In genomic region chr9:75549010-75549409, GRCm38 (mm10) we compare ENCODE assay signal across 13 mouse cellular contexts. TPM values are rescaled to one million over a fixed set of nuclear protein-coding genes. Genes with fewer than 3 reads are reported as not detected.
A peak's percentile ranks its signal among the peaks of the same experiment; 100 is the strongest.
DNase-seq lines count a peak whose midpoint lies in the region; ATAC-seq and TF ChIP-seq lines count a peak whose summit lies in the region.
"Had no signal": no experiment of that assay in that cellular context is flagged by ENCODE, and none has a peak within 500 bp of the region (broad histone marks: within the 10 kb centered on the region; RNA-seq: fewer than 3 reads in every experiment).

No protein-coding gene starts in this region.

- no peak overlapping the region for H3K4me3 ChIP-seq in heart, adult 2 months
- no peak overlapping the region for H3K4me3 ChIP-seq in midbrain, embryonic 15.5 days
- H3K4me3 ChIP-seq: intestine, embryonic 15.5 days had no signal

- H3K9ac ChIP-seq in heart, adult 2 months (ENCODE audit: low read depth, low read length) = no peak overlapping the region
- H3K9ac ChIP-seq in midbrain, embryonic 15.5 days = no peak overlapping the region
- H3K9ac ChIP-seq: intestine, embryonic 15.5 days; liver, embryonic 14.5 days had no signal

- WGBS in heart, adult 2 months = 39% methylated on average over 8 of the region's 8 CpGs
- 72% methylated on average over 8 of the region's 8 CpGs for WGBS in midbrain, embryonic 15.5 days

- peak overlapping the region; percentile 86 for H3K27ac ChIP-seq in heart, adult 2 months
- H3K27ac ChIP-seq in midbrain, embryonic 15.5 days = no peak overlapping the region
- H3K27ac ChIP-seq: intestine, embryonic 15.5 days; liver, embryonic 14.5 days had no signal

- no peaks in the 10 kb centered on the region for H3K9me3 ChIP-seq in midbrain, embryonic 15.5 days
- H3K9me3 ChIP-seq: intestine, embryonic 15.5 days had no signal

- no peak for TF ChIP-seq CTCF in heart, adult 2 months (IDR thresholded peaks at IDR 0.05)

- H3K79me2 ChIP-seq in heart, adult 2 months (replicated peaks; ENCODE audit: control insufficient read depth, insufficient read depth, low read length) = peaks cover 8% of the 10 kb centered on the region

- intact Hi-C loops in heart, adult 2 months (cut with DNase I) = no loop called here
- intact Hi-C loops in heart, postnatal 36 days (cut with DNase I) = no loop called here
- intact Hi-C loops in heart, postnatal 25 days (cut with DNase I) = no loop called here

- ATAC-seq in common myeloid progenitor, adult 5-6 weeks (replicated peaks; ENCODE audit: low read depth, poor library complexity, severe bottlenecking) = peak; percentile 48
- no peak for ATAC-seq in midbrain, embryonic 15.5 days (replicated peaks)
- ATAC-seq: intestine, embryonic 15.5 days had no signal

- H3K4me2 ChIP-seq in midbrain, embryonic 15.5 days = no peak overlapping the region
- H3K4me2 ChIP-seq: intestine, embryonic 15.5 days had no signal

- peaks cover 27% of the 10 kb centered on the region for H3K4me1 ChIP-seq in heart, adult 2 months (ENCODE audit: control insufficient read depth, insufficient read depth, low read length)
- H3K4me1 ChIP-seq in midbrain, embryonic 15.5 days = no peaks in the 10 kb centered on the region

- TF ChIP-seq EP300 in heart, adult 2 months (IDR thresholded peaks at IDR 0.05; ENCODE audit: insufficient read depth, low read depth, low read length) = 0 out of 2 replicates have a peak, but pooled peaks have one; percentile 36

- H3K27me3 ChIP-seq in heart, adult 2 months (ENCODE audit: control insufficient read depth, insufficient read depth, low read length) = no peaks in the 10 kb centered on the region
- H3K27me3 ChIP-seq in midbrain, embryonic 15.5 days (replicated peaks) = no peaks in the 10 kb centered on the region
- H3K27me3 ChIP-seq: CH12.LX; intestine, embryonic 15.5 days had no signal

- H3K36me3 ChIP-seq in heart, adult 2 months (ENCODE audit: control insufficient read depth, insufficient read depth, low read length) = peaks cover 38% of the 10 kb centered on the region
- no peaks in the 10 kb centered on the region for H3K36me3 ChIP-seq in midbrain, embryonic 15.5 days (replicated peaks)
- H3K36me3 ChIP-seq: intestine, embryonic 15.5 days had no signal

- no peak for TF ChIP-seq POLR2A in heart, adult 2 months (IDR thresholded peaks at IDR 0.05; ENCODE audit: insufficient read depth, low read depth, low read length)

- DNase-seq in heart, adult 2 months = peak in 1 of 2 experiments; percentile 44
- DNase-seq in heart, postnatal 36 days = no peak
- DNase-seq in 416B (ENCODE audit: low read depth) = peak; percentile 48
- peak; percentile 24 for DNase-seq in heart, postnatal 25 days (ENCODE audit: low spot score)
- no peak for DNase-seq in spleen, postnatal 10 days (ENCODE audit: low spot score in 2 of 2)
- no peak for DNase-seq in gastrocnemius, adult 18-20 months (ENCODE audit: low spot score)
- DNase-seq: embryo, embryonic 11 days; gastrocnemius, postnatal 36 days had no signal

RNA-seq across cellular contexts. Expression of gene Tmod3, which starts 10.4 kb away (rescaled TPM):
- total RNA-seq in heart, adult 2 months (2021) = 10 to 100 TPM; 50.1 to 63.6 TPM
- 19.6 and 37.8 TPM in 2 replicates for polyA plus RNA-seq in heart, adult 2 months (2012; rRNA removed)
- 10 to 100 TPM; 65.4 to 68.9 TPM for total RNA-seq in heart, postnatal 36 days (2021)
- 73.1 and 81.4 TPM in 2 replicates for total RNA-seq in common myeloid progenitor, adult 5-6 weeks (2017)
- total RNA-seq in heart, postnatal 25 days (2021) = 10 to 100 TPM; 62.9 to 74.0 TPM
- total RNA-seq in gastrocnemius, adult 18-20 months (2021) = 10 to 100 TPM; 14.2 to 26.3 TPM
- 76.5 and 86.1 TPM in 2 replicates for polyA plus RNA-seq in midbrain, embryonic 15.5 days (2015; fragmentation: Nextera tagmentation; extraction: Ambion mirVana)

Comparison
In these comparisons a context has a peak if more than half of its experiments do, and no peak if none do; other contexts are left out.
1. DNase-seq: peak in 416B (single experiment) and heart, postnatal 25 days (single experiment); none in heart, postnatal 36 days (0 of 2), spleen, postnatal 10 days (0 of 2) and gastrocnemius, adult 18-20 months (single experiment).